Mouse (Mus musculus) urinary bladder, postnatal 36 days (tissue): ENCODE results near the gene Myh9.

Experiments
- DNase-seq, 2 experiments: peaks; one replicate each; pipeline ENCODE4 v3.0.0; 2022; ENCODE audit warnings: low spot score in 2 of 2, mixed read lengths in 1 of 2

Myh9 gene

DNA sequence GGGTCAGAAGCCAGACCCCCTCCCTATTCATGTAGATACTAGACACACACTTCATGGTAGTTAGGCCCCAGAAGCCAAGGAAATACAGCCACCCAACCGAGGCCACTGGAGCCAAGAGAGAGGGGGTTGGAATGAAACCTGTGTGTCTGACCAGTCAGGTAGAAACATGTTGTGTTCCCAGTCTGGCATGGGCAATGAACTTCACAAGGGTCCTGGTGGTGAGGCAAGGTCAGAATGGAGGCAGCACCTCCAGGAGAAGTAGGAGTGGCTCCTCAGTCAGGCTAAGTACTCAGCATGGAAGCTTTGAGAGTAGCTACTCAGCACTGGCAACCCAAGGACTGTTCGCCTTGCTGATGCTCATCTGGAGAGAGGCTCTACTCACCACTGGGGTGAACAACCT is 12.4 kb downstream of the Myh9 start:
- DNase-seq, result no peak

DNA sequence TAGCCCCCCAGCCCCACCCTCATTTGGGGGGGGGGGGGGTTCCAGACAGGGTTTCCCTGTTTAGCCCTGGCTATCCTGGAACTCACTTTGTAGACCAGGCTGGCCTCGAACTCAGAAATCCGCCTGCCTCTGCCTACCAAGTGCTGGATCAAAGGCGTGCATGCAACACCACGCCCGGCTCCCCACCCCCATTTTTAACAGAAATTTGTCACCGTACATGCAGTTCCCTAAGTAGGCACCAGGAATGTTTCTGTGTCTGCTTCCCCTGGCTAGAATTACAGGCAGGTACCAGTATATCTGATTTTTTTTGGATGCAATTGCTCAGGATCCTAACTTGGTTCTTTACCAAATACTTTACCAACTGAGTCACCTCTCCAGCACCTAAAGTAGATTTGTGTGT is 13.1 kb downstream of the Myh9 start:
- DNase-seq, result no peak

- DNase-seq, result no peak
Measured at GRCm38 (mm10) chr15:77828242-77828641, 13.7 kb downstream of the Myh9 start.

- no peak for DNase-seq
Measured at GRCm38 (mm10) chr15:77827794-77828193, 14.2 kb downstream of the Myh9 start.

- no peak for DNase-seq
Measured at GRCm38 (mm10) chr15:77827379-77827778, 14.6 kb downstream of the Myh9 start.

DNA sequence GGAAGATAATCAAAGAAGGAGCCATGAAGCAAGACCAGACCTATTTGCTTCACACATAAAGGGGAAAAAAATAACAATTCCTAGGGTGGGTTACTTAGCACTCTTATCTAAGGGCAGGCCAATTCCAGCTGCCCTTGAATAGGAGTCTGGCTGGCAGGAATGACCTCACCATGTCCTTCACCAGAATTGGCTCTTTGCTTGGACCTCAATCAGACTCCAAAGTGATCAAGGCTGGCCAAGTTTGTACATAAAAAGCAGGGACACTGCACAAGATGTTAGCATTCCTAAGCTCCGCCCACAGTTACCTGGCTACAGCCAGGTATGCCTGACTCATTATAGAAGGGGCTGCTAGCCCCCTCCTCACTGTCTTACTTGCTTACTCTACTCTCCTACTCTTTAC is 16.6 kb downstream of the Myh9 start:
- no peak for DNase-seq

DNA sequence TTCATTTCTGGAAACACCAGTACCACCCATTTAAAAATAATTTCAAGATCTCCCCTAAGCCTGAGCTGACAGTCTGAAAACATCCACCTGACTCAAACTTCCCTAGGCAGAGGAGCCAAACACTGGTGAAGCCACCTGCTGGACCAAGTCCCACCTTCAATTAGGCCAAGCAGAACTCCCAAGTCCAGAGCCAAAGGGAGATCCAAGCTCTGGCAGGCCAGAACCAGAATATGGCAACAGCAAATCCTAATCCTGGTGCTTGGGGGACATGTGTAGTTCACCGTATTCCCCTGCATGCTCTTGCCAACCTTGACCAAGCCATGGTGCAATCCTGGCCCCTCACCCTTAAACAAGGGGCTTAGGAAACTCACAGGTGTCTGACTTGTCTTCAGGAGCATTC is 17.7 kb downstream of the Myh9 start:
- no peak for DNase-seq

DNA sequence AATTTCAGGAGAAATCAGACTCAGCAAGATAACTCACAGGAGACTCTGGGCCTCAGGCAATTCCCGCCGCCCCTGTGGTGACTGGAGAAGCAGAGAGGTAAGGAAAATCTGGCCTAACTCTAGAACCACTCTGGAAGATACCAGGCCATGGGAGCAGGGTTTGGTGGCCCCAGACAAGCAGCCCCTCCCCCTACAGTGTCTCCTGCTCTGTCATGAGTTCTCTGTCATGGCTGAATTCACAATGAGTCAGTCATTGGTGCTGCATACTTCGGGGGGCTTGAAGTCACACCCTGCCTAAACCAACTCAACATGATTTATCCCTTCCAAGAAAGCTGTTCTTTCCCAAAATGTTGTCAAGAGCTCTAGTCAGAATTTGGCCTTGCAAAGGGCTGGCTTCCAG is 18.3 kb downstream of the Myh9 start:
- DNase-seq, result no peak

GRCm38 (mm10) chr15:77823196-77823595 is 18.8 kb downstream of the Myh9 start:
- no peak for DNase-seq

GRCm38 (mm10) chr15:77822671-77823070 is 19.3 kb downstream of the Myh9 start:
- no peak for DNase-seq

DNA sequence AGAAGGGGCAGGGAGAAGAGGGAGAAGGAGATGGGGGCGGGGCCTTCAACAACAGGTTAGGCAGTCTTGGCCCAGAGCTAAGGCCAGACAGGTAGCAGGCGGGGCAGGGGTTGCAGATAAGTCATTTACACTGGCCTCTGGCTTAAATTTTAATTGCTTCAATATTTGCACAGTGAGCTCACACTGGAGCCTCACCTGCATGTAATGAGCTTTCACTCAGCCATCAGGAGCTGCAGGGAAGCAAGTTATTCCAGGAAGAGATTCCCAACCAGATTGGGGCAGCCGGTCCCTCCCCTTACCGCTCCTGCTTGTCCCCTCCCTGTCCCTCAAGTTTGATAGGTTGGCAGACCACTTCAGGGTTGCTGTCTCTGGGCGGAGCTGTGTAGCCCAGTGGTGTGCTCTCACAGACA is 19.9 kb downstream of the Myh9 start:
- DNase-seq, result peak in 1 of 2 experiments; percentile 76

GRCm38 (mm10) chr15:77821424-77821823 is 20.6 kb downstream of the Myh9 start:
- DNase-seq, result no peak

DNA sequence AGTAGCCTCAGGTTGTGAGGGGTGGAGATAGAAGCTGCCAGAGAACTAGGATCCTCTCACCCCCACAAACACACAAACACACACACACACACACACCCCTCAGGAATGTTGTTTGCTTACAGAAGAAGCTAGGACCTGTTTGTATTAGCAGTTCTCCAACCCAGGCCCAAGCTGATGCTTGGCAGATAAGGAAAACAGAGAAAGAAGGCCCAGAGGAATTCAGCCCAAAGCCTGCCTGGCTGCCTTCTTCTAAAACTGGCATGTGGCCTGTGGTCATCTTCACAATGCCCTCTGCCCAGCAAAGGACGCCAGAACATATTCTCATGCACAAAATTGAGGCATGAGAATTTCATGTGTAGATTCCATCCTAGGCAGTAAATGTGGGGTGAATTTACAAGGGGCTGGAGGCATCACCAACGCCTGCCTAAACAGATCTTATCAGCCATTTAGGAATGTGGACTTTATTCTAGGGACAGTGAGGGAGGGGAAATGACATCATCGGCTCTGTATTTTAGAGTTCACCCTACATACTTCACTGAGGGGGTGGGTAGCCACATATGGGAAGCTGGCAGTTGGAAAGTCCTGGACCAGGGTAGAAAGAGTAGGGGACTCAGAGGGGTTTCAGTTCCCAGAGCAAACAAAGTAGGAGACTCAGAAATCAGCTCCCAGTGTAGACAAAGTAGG is 21.4 kb downstream of the Myh9 start:
- peak in 1 of 2 experiments; percentile 57 for DNase-seq

DNA sequence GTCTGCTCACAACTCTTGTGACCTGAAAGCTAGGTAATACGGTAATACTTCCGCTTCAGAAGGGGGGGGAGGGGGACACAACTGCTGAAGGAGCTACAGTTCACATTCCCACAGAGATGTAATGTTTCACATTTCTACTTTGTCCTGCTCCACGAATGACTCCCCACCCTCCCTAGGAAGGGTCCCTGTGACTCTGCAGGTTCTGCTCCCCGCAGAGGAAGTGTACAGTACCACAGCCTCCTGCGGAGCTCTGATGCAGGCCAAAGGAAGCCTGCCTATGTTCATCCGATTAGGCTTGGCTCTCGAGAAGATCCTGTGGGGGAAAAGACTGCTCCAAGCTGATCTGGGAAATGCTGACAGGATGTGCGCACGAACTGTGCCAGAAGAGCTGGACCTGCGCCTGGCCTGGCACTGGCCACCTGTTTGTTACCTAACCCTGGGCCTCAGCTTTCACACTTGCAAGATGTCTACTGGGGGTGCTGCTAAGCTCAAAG is 22.0 kb downstream of the Myh9 start:
- peak in 1 of 2 experiments; percentile 83 for DNase-seq

DNA sequence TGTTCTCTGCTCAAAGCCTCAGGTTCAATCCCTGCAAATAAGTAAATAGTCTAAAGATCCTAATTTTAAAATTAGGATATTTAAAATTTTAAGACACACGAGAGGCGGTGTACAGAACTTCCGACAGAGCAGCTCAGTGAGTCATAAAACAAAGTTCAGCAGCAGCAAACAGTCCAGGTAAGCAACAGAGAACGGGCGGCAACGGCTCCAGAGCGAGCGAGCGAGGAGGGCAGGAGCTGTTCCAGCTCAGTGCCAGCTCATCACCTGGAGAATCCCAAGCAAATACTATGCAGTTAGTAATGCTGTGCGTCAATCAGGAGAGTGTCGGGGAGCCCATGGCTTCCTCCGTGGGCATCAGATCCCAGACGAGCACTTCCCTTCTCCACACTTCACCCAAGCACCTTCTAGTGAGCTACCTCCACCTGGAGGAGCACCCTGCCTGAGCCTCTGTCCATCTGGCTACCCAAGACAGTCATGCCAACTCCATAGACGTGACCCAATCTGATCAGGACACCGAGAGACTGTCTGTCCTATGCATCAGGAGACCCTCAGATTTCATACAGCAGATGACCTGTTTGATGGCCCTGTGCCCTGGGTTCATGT is 23.3 kb downstream of the Myh9 start:
- DNase-seq, result no peak

DNA sequence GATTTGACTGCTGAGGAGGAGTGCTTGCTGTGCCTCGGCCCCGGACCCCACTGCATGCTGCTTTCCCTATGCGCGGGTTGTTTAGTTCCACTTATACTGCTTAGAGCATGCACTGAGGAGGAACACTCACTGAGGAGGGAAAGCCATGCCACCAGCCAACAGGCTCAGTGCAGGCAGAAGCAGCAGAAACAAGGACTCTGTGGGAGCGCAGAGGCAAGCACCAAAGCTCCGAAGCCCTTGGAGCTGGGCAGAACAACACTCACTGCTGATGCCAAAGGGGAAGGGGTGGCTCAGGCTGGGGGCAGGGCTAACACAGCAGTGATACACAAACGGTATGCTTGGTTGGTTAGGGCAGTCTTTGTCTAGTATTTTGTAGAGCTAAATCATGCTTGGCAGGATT is 24.6 kb downstream of the Myh9 start:
- no peak for DNase-seq

DNA sequence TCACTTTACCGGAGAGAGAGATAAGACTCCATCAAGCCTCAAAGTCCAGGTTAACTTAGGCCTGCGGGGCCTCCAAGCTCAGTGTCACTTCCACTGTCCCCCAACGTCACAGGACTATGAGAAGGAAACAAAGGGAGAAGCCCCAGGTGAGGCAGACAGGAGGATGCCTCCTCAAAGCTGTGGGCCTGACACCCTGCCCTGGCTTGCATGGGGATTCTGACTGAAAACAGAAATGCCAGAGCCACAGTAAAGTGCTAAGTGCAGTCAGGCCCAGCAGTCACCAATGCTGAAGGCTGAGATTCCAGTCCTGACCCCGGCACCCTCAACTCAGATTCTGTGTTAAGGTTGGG is 25.4 kb downstream of the Myh9 start:
- no peak for DNase-seq

DNA sequence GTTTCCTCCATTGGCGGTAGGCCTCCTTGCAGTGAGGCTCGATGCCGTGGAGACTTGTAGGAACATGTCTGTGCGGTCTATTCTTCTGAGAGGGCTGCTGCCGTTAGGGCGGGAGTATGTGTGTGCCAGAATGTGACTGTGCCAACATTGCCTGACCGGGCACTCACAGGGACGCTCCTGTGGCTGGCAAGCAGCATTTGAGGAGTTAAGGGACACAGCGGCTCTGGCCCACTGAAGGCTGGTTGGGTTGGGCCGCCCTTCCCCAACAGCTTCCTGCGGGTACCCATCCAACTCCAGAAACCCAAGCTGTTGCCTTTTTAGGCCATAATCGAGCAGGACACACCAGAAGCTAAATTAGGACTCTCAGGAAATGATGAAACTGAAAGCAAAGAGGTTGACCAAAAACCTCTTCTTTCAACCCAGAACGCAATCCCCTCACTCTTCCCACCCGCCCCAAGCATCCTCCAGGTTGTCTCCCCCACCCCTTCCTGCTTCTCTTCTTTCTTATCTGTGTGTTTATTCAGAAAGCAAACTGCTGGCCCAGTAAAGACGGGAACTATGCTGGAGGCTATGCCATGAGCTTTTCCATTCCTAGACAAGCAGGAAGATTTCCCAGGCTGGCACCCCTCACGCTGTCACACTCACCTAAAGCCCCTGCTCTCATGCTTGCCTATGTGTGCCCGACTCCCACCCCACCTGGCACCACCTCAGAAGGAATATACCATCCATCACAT is 25.9 kb downstream of the Myh9 start:
- peak in 1 of 2 experiments; percentile 66 for DNase-seq

DNA sequence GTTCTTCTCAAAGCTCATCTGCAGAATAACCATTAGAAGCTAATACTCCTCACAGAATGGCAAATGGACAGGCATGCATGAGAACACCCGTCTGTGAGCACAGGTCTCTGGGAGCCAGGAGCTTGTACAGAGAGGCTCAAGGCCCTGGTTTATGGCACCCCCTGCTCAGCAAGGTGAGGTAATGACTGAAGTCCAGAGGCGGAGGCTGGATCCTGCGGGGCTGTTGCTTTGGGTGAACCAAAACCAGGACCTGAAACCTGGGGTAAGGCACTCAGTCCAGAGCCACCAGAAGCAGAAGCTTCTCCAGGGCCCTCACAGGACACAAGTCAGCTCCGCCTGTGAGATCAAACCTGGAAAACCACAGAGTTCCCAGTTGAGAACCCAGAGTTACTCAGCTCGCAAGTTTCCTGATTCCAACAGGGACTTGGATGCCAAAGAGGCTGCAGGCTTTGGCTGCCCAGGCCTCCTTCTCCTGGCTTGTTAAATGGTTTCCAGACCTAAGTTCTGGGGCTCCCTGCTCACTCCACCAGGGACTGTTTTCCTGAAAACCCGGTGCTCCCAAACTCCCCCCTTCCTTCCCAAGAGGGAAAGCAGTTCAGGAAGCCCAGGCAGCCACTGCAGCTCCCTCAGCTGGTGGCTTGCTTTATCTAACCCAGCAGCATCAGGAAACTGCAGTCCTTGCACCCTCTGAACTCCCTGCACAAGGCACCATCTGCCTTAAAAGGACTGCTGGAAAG is 28.2 kb downstream of the Myh9 start:
- no peak for DNase-seq

DNA sequence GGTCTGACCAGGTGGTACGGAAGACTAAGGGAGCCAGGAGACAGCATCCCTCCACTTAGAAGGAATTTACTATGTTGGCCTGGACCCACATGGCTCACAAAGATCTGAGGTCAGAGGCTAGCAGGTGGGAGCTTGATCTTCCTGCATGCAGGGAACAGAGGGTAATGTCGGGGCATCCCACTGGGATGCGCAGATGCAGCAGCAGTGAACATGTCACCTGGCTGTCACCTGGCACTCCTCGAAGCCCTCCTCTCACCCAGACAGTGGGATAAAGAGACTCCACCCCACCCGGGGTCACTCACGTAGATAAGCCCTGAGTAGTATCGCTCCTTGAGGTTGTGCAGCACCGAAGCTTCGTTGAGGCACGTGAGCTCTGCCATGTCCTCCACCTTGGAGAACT is 29.4 kb downstream of the Myh9 start:
- no peak for DNase-seq

GRCm38 (mm10) chr15:77811099-77811760 is 30.7 kb downstream of the Myh9 start:
- no peak for DNase-seq
